Mouse (Mus musculus) ES-E14 (cell line): ENCODE data around the gene Bpifb3. TPM values are rescaled to one million over a fixed set of nuclear protein-coding genes. Genes with fewer than 3 reads are reported as not detected.

Experiments used
- DNase-seq: peaks from one replicate; pipeline ENCODE4 v3.0.0-alpha.2; 2013; ENCODE audit warnings: low read depth, low spot score
- H3K27ac ChIP-seq: 2 replicates; pipeline ENCODE4 v1.5.1; 2012; ENCODE audit warnings: low read depth, mild to moderate bottlenecking, low read length, moderate library complexity, mixed read lengths; ENCODE audit not compliant: poor library complexity, insufficient read depth, severe bottlenecking
- H3K36me3 ChIP-seq: 2 replicates; pipeline ENCODE4 v1.6.1; 2012; ENCODE audit warnings: mild to moderate bottlenecking, low read length, moderate library complexity, mixed read lengths; ENCODE audit not compliant: control insufficient read depth, poor library complexity, insufficient read depth, severe bottlenecking
- H3K4me1 ChIP-seq, 2 experiments: fragments of 150-350 bp in 1 of 2; sonication (generic) in 1 of 2; 2 replicates each; pipeline ENCODE4 v1.6.1; 2012; ENCODE audit warnings: low read length in 2 of 2, mild to moderate bottlenecking in 1 of 2, mixed read lengths in 1 of 2; ENCODE audit not compliant: control insufficient read depth in 2 of 2, insufficient read depth in 2 of 2, poor library complexity in 1 of 2
- H3K4me3 ChIP-seq, 2 experiments: fragments of 150-350 bp in 1 of 2; sonication (generic) in 1 of 2; 2 replicates each; pipeline ENCODE4 v1.5.1; 2012; ENCODE audit warnings: low read length in 2 of 2, low read depth in 1 of 2, mild to moderate bottlenecking in 1 of 2, mixed read lengths in 1 of 2; ENCODE audit not compliant: insufficient read depth in 1 of 2, poor library complexity in 1 of 2, severe bottlenecking in 1 of 2
- H3K9ac ChIP-seq: 2 replicates; pipeline ENCODE4 v1.6.1; 2012; ENCODE audit warnings: low read depth, mild to moderate bottlenecking, low read length, mixed read lengths; ENCODE audit not compliant: poor library complexity, insufficient read depth, severe bottlenecking
- H3K9me3 ChIP-seq: fragments of 150-350 bp; sonication (generic); 2 replicates; pipeline ENCODE4 v1.6.1; 2012; ENCODE audit warnings: low read depth, mild to moderate bottlenecking, low read length; ENCODE audit not compliant: control insufficient read depth, insufficient read depth
- CHD2 ChIP-seq: IDR thresholded peaks from 2 replicates; pipeline ENCODE4 v1.6.1; 2014; ENCODE audit warnings: mild to moderate bottlenecking, low read depth, low read length, inconsistent platforms
- HCFC1 ChIP-seq: IDR thresholded peaks from 2 replicates; pipeline ENCODE4 v1.6.1; 2012; ENCODE audit warnings: low read length, inconsistent platforms, borderline replicate concordance; ENCODE audit not compliant: insufficient read depth
- MAFK ChIP-seq: IDR thresholded peaks from 2 replicates; pipeline ENCODE4 v1.6.1; 2014; ENCODE audit warnings: mild to moderate bottlenecking, low read depth, low read length, inconsistent platforms; ENCODE audit not compliant: insufficient read depth
- ZC3H11A ChIP-seq: IDR thresholded peaks from 2 replicates; pipeline ENCODE4 v1.6.1; 2012; ENCODE audit warnings: low read depth, mild to moderate bottlenecking, inconsistent platforms, low read length, borderline replicate concordance
- ZNF384 ChIP-seq: IDR thresholded peaks from 2 replicates; pipeline ENCODE4 v1.6.1; 2012; ENCODE audit warnings: low read depth, low read length, inconsistent platforms
- in situ Hi-C, 2 experiments: fragments of 600-800 bp; cut with MboI; formaldehyde crosslinking; loops; one replicate each; pipeline ENCODE4 v1.15.1; 2025; ENCODE audit warnings: low sequenced_read_pairs in 2 of 2, inconsistent platforms in 1 of 2; ENCODE audit not compliant: unreplicated experiment in 2 of 2
- total RNA-seq: library from RNA; depleted of rRNA; stranded (reverse); fragments of 300-350 nt; gene quantifications from 2 replicates; pipeline ENCODE4 v1.2.3, GENCODE M21; 2012

Gene Bpifb3
- total RNA-seq, 1 experiment: not detected

DNA sequence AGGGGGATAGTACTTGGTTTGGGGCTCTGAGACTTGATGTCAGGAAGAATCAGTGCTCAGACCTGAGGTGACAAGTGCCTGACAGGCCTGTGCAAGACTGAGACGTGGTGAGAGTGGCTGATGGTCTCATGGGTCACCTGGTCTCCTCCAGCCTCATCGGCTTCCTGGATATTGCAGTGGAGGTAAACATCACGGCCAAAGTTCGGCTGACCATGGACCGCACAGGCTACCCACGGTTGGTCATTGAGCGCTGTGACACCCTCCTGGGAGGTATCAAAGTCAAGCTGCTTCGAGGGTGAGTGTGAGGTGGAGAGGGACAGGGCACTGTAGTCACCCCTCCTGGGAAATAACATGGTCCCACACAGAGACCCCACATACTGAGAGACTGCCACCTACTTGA, 26.5 kb downstream of the Bpifb3 start:
- no peak for TF ChIP-seq ZNF384
- no peak for TF ChIP-seq ZC3H11A
- TF ChIP-seq CHD2: no peak
- TF ChIP-seq MAFK: no peak
- TF ChIP-seq HCFC1: no peak
- H3K9me3 ChIP-seq: no peaks in the 10 kb centered on the region
- no peak for DNase-seq
- no peak overlapping the region for H3K4me3 ChIP-seq
- no peak overlapping the region for H3K27ac ChIP-seq
- no peaks in the 10 kb centered on the region for H3K4me1 ChIP-seq
- no peak overlapping the region for H3K9ac ChIP-seq
- in situ Hi-C loops: no loop called here
- no peaks in the 10 kb centered on the region for H3K36me3 ChIP-seq

DNA sequence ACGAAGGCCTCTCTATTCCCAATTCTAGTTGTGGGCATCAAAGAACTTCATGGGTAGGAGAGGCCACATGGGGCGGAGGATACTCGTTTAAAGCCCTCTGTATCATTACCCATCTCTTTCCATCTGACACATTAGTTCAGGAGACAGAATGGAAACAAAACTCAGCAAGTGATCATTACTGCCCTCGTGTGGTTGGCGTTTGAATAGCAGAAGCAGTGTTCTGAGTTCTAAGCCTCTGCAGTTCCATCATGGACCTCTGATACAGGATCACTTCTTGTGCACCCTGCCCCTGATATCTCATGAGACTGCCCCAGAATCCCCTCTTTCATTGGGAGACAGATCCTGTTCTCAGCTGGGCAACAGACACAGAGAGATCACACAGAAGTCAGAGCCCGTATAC, 34.9 kb downstream of the Bpifb3 start:
- no peak overlapping the region for H3K27ac ChIP-seq
- TF ChIP-seq MAFK (no peak), ZC3H11A (0 out of 2 replicates have a peak, but pooled peaks have one; percentile 28)
- peaks cover 0 to 3% of the 10 kb centered on the region in 2 experiments; a peak in 1 of 4 replicates for H3K4me1 ChIP-seq
- H3K9me3 ChIP-seq: no peaks in the 10 kb centered on the region
- in situ Hi-C loops: no loop called here
- no peak overlapping the region for H3K9ac ChIP-seq
- no peaks in the 10 kb centered on the region for H3K36me3 ChIP-seq
- DNase-seq: peak; percentile 84
- no peak overlapping the region for H3K4me3 ChIP-seq

DNA sequence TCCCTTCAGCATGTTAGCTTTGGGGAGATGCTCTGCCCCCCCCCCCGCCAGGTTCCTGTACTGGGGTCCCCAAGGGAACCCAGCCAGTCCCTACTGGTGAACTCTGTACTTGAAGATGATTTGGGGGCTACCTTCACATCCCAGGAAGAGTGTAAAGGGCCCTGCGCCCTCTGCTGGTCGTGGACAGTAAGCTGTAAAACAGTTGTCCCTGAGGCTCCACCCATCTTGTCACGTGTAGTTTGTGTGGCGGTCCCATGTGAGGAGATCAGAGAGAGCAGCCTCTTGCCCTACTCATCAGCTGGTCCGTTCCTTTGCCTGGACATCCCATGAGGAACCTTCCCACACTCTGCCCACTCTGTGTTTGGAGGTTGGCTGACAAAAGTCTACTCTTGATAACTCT, 35.8 kb downstream of the Bpifb3 start:
- Histone ChIP-seq H3K9ac (peak overlapping the region; percentile 15; the same call in 1 of the 2 replicates), H3K4me1 (peaks cover 0 to 3% of the 10 kb centered on the region in 2 experiments; a peak in 1 of 4 replicates), H3K36me3 (no peaks in the 10 kb centered on the region), H3K9me3 (no peaks in the 10 kb centered on the region), H3K4me3 (peak overlapping the region; percentile 65 to 72), H3K27ac (no peak overlapping the region)
- in situ Hi-C loops: no loop called here
- peak; percentile 89 for DNase-seq
- TF ChIP-seq HCFC1 (peak; percentile 33; the same call in 1 of the 2 replicates), ZNF384 (no peak), MAFK (no peak), CHD2 (no peak), ZC3H11A (peak; percentile 28; the same call in 1 of the 2 replicates)

DNA sequence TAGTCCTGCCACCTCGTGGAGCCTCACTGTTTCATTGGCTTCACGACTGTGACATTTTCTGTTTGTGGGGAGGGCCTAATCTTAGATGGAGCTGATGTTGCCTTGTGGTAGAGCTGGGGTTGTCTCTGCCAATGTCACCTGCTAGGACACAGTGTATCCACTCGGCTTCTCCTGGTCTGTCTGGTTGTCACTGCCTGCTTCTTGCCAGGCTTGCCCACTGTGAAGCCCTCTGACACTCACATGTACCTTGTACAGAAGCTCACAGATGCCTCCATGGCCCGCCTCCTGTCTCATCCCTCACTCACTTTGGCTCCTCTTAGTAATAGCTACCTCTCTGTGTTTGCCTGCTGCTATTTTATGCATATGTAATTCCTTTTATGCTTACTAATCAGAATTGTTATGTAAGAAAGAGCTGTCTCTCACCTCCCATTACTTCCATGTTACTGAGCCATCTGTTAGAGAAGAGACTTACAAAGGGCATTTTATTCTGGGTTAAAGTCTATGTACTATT, 44.8 kb downstream of the Bpifb3 start:
- no peak overlapping the region for H3K27ac ChIP-seq
- no peaks in the 10 kb centered on the region for H3K36me3 ChIP-seq
- H3K4me3 ChIP-seq: no peak overlapping the region
- no peak overlapping the region for H3K9ac ChIP-seq
- in situ Hi-C loops: no loop called here
- no peak for TF ChIP-seq ZC3H11A
- TF ChIP-seq HCFC1: no peak
- TF ChIP-seq CHD2: no peak
- TF ChIP-seq MAFK: no peak
- no peak for TF ChIP-seq ZNF384
- H3K4me1 ChIP-seq: no peaks in the 10 kb centered on the region
- H3K9me3 ChIP-seq: no peaks in the 10 kb centered on the region
- no peak for DNase-seq

DNA sequence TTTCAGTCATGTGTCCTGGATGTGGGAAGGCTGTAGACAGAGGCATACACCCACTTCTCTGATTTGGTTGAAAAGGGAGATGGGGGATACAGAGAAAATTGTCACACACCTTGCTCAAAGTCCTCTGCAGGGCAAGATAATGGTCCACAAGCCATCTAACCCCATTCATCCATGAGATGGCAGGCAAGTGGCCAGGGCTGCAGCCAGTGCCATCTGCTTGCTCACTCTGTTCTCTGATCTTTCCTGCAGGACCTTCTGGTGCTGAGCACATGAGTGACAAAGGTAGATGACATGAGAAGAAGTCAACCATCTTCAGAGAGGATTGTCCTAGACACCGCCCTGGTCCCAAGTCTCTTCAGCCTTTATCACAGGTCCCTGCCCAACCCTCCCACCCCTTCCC, 45.3 kb downstream of the Bpifb3 start:
- no peaks in the 10 kb centered on the region for H3K4me1 ChIP-seq
- H3K4me3 ChIP-seq: no peak overlapping the region
- no peak overlapping the region for H3K9ac ChIP-seq
- TF ChIP-seq ZNF384 (no peak), CHD2 (no peak), HCFC1 (no peak), ZC3H11A (no peak)
- no peak overlapping the region for H3K27ac ChIP-seq
- no peak for DNase-seq
- no peaks in the 10 kb centered on the region for H3K36me3 ChIP-seq
- in situ Hi-C loops: no loop called here
- H3K9me3 ChIP-seq: no peaks in the 10 kb centered on the region
